Mouse (Mus musculus) lung, postnatal 0 days (tissue): ENCODE measurements at regions not wholly inside any gene's neighbourhood (a gene's known extent, or its start where the extent isn't known, plus 50 kb on each side); places are given as distances from the start of the nearest gene placed in this dataset.

Experiments used
- CTCF ChIP-seq: IDR thresholded peaks from 2 replicates; pipeline ENCODE4 v1.5.1; 2016; ENCODE audit warnings: antibody characterized with exemption, mild to moderate bottlenecking
- EP300 ChIP-seq: IDR thresholded peaks from 2 replicates; pipeline ENCODE4 v1.6.1; 2016; ENCODE audit warnings: antibody characterized with exemption, mild to moderate bottlenecking, control low read depth

GRCm38 (mm10) chr11:117434056-117434455 lies 50.1 kb upstream of the Gm11733 start:
- TF ChIP-seq CTCF (peak; percentile 65), EP300 (no peak)
